Mouse (Mus musculus): ENCODE results near the gene Wnt8b. TPM values are rescaled to one million over a fixed set of nuclear protein-coding genes. Genes with fewer than 3 reads are reported as not detected.

Wnt8b gene
- total and polyA plus RNA-seq, 3 experiments, result 0.07 TPM; not detected in 2

DNA sequence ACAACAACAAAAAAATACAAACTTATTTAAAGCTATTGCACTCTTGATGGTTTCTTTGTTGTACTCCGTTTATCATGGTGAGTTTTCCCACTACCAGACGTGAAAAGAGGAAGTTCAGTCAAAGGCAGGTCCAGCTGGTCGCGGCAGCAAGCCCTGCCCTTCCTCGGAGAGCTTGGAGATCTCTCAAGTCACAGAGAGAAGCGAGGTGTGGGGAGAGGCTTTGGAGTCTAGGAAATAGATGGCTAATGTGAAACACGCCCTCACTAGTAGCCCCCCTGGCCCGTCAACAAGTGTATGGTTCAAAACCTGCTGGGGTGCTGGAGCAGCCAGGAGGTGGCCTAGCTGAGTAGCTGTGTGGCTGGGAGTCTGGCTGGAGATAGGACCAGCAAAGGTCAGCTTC lies 3.2 kb downstream of the Wnt8b start:
- no peaks in the 10 kb centered on the region for H3K79me2 ChIP-seq (replicated peaks; ENCODE audit: control insufficient read depth, extremely low read depth, insufficient read depth, poor library complexity, severe bottlenecking)

DNA sequence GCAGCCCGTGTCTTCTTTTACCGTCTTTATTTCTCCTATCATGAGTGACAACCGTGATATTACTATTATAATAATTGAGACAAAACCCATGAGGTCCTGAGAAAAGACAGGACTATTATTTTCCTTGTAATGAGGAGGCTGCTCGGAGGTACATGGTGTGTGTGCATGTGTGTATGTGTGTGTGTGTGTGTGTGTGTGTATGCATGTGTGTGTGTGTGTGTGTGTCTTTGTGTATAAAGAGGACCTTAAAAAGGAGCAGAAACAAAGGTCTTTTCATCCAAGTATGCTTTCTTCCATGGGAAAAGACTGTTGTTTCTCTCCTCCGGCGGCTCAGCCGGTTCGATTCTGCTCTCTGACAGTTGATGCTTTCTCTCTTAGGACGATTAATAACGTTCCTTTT lies 3.7 kb downstream of the Wnt8b start:
- no peak for DNase-seq (ENCODE audit: extremely low read depth)
- H3K36me3 ChIP-seq (replicated peaks in 1 of 2; ENCODE audit: control insufficient read depth in 1 of 2, insufficient read depth in 1 of 2, low read length in 1 of 2), result no peaks in the 10 kb centered on the region
- peaks cover 10% of the 10 kb centered on the region for H3K27me3 ChIP-seq (replicated peaks)
- in situ Hi-C loops (cut with MboI; ENCODE audit: low pct_ligation_motif_present, low pct_unique_long_range_greater_than_20kb, low sequenced_read_pairs), result no loop called here
- no peak overlapping the region for H3K4me3 ChIP-seq (replicated peaks in 1 of 3; ENCODE audit: low read depth in 2 of 3, low read length in 2 of 3, poor library complexity in 1 of 3)
- H3K79me2 ChIP-seq (replicated peaks; ENCODE audit: control insufficient read depth, extremely low read depth, insufficient read depth, poor library complexity, severe bottlenecking), result no peaks in the 10 kb centered on the region
- H3K9me3 ChIP-seq (replicated peaks; ENCODE audit: low read length), result peaks cover 4% of the 10 kb centered on the region
- TF ChIP-seq BHLHE40 (IDR thresholded peaks at IDR 0.05; ENCODE audit: low read depth, low read length) (no peak), ZMIZ1 (IDR thresholded peaks at IDR 0.05; ENCODE audit: low read depth, low read length) (no peak), JUND (conservative IDR thresholded peaks at IDR 0.05; ENCODE audit: low read depth, low read length) (no peak), SMC3 (IDR thresholded peaks at IDR 0.05; ENCODE audit: low read depth, low read length) (no peak), CHD1 (IDR thresholded peaks at IDR 0.05; ENCODE audit: low read depth, low read length) (no peak), ELF1 (IDR thresholded peaks at IDR 0.05; ENCODE audit: low read depth, low read length) (no peak), PAX5 (IDR thresholded peaks at IDR 0.05; ENCODE audit: low read length) (no peak), USF2 (conservative IDR thresholded peaks at IDR 0.05; ENCODE audit: low read depth, low read length) (no peak), SIN3A (IDR thresholded peaks at IDR 0.05; ENCODE audit: low read length) (no peak), TCF12 (IDR thresholded peaks at IDR 0.05; ENCODE audit: low read depth, low read length) (no peak), GABPA (IDR thresholded peaks at IDR 0.05; ENCODE audit: insufficient replicate concordance, low read depth, low read length) (no peak), RAD21 (IDR thresholded peaks at IDR 0.05; ENCODE audit: low read depth, low read length) (no peak), HCFC1 (IDR thresholded peaks at IDR 0.05; ENCODE audit: low read depth, low read length) (no peak), KAT2A (IDR thresholded peaks at IDR 0.05; ENCODE audit: insufficient replicate concordance, low read length) (no peak), MAFK (IDR thresholded peaks at IDR 0.05; ENCODE audit: insufficient replicate concordance, low read length) (no peak)
- no peak overlapping the region for H3K4me2 ChIP-seq (ENCODE audit: insufficient read depth, low read depth, poor library complexity, severe bottlenecking)
- H3K4me1 ChIP-seq (ENCODE audit: control insufficient read depth in 1 of 2, insufficient read depth in 2 of 2), result peaks cover 4 to 28% of the 10 kb centered on the region in 2 experiments
- H3K27ac ChIP-seq (ENCODE audit: insufficient read depth, low read depth), result no peak overlapping the region
- dilution Hi-C loops (cut with MboI; ENCODE audit: extremely low pct_ligation_motif_present, extremely low pct_unique_long_range_greater_than_20kb, low sequenced_read_pairs), result no loop called here
- no peak overlapping the region for H3K9ac ChIP-seq (ENCODE audit: insufficient read depth, low read depth)

More for the DNA sequence above, 3.2 kb downstream of the Wnt8b start:
- TF ChIP-seq PAX5 (IDR thresholded peaks at IDR 0.05; ENCODE audit: low read length), result no peak
- TF ChIP-seq CHD1 (IDR thresholded peaks at IDR 0.05; ENCODE audit: low read depth, low read length), result no peak
- Histone ChIP-seq H3K9me3 (replicated peaks; ENCODE audit: low read length) (peaks cover 6% of the 10 kb centered on the region), H3K36me3 (replicated peaks in 1 of 2; ENCODE audit: control insufficient read depth in 1 of 2, insufficient read depth in 1 of 2, low read length in 1 of 2) (no peaks in the 10 kb centered on the region), H3K27me3 (replicated peaks) (peaks cover 10% of the 10 kb centered on the region), H3K4me2 (ENCODE audit: insufficient read depth, low read depth, poor library complexity, severe bottlenecking) (peak overlapping the region; percentile 47; the same call in 1 of the 2 replicates), H3K4me1 (ENCODE audit: control insufficient read depth in 1 of 2, insufficient read depth in 2 of 2) (peaks cover 4 to 24% of the 10 kb centered on the region in 2 experiments), H3K4me3 (replicated peaks in 1 of 3; ENCODE audit: low read depth in 2 of 3, low read length in 2 of 3, poor library complexity in 1 of 3) (no peak overlapping the region), H3K9ac (ENCODE audit: insufficient read depth, low read depth) (no peak overlapping the region), H3K27ac (ENCODE audit: insufficient read depth, low read depth) (no peak overlapping the region)
- in situ Hi-C loops (cut with MboI; ENCODE audit: low pct_ligation_motif_present, low pct_unique_long_range_greater_than_20kb, low sequenced_read_pairs) (no loop called here), dilution Hi-C loops (cut with MboI; ENCODE audit: extremely low pct_ligation_motif_present, extremely low pct_unique_long_range_greater_than_20kb, low sequenced_read_pairs) (no loop called here)
- no peak for DNase-seq (ENCODE audit: extremely low read depth)

All from CH12.LX (cell line).